Mouse (Mus musculus) layer of hippocampus, postnatal 36 days (tissue): ENCODE measurements around the gene Gm43951. TPM values are rescaled to one million over a fixed set of nuclear protein-coding genes. Genes with fewer than 3 reads are reported as not detected.
"Not testable (repeated sequence)": the region's sequence is repeated elsewhere in the genome, so short reads cannot be mapped to it uniquely, and the experiment has no call there.

Source experiments
- DNase-seq, 2 experiments: peaks; one replicate each; pipeline ENCODE4 v3.0.0; 2022
- total RNA-seq, 2 experiments: library from RNA; stranded (reverse); gene quantifications; 2 replicates each; pipeline ENCODE4 v1.2.3; 2021

Gm43951 gene
- total RNA-seq, 2 experiments from 2014 or later = 11.7 to 12.4 TPM

DNA sequence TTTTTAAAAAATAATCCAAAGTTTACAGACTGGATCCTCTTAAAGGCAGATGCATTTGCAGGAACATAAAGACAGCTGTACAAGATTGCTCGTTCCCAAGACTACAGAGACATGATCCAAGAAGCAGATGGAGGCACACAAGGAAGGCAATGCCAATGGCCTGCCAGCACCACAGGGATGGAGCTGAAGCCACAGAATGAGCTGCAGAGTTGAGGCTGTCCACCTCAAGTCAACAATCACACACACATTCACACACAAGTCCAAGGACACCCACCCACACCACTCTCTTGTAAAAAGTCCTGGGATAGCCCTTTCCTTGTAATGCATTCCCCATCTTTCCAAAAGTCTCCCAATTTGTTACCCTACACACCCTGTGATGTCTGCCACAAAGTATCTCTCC is 3.2 kb downstream of the Gm43951 start:
- DNase-seq = no peak

DNA sequence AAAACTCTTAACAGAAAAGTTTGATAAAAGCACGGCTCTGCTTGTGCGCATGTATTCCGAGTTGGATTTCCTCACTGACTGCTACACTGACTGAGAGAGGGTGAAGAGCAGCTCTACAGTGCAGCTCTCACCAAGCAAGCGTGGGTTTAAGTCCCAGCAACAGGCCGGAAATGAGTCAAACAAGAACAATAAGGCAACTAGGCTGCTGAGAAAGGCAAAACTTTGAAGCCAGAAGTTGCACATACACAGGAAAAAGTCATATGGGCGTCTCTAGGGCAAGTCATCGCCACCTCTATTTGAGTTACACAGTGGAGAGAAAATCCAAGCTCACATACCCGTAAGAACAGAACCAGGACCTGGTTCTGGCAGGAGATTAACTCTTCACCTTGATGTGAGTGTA is 10.1 kb downstream of the Gm43951 start:
- no peak for DNase-seq

DNA sequence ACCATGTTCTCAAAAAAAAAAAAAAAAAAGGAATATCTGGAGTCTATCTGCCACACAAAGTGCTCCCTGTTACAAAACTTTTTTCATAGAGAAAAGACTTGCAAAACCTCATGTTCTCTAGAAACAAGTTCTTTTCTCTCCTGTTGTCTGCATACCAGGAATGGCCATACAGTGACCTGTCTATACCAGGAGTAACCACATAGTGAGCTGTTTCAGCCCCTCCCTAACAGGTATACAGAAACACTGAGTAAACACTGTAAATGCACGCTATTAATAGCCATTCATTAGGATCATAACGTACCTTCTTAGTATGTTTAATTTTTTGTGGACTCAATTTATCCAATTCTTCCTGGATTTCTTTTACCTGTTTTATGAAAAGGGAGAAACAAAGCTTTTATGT is 12.4 kb downstream of the Gm43951 start:
- no peak for DNase-seq

DNA sequence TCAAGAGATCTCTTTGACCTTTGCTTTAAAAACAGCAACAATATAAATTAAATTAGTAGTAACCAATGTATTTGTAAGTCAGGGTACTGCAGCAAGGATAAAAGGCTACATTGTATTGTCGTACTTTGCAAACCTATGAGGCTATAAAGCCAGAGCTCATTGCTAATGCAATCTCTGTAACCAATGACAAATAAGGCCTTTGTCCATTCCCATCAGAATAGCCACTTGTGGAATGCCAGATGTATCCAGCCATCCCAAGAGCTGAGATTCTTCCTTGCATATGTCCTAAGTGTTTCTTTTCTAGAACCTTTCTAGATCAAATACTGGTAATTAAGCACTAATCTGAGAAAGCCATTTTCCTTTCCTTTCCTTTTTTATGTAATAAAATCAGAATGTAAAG is 15.8 kb downstream of the Gm43951 start:
- DNase-seq = no peak

DNA sequence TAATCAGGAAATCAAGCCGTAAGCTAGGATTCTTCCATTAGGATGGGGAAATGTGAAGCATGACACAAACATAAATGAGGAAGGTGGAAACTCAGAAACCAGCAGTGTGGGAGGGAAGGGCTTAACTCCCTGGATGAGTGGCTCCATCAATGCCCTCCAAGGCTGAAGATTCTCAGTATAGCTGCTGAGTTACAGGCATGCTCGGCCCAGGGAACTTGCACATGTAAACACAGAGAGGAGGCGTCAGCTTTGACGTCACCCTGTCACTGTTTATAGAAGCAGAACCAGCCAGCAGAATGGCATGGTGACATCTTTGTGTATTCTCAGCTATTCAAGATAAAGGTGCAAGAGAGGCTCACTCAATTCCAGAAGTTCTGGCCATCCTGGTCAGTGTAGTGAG is 22.4 kb downstream of the Gm43951 start:
- no peak for DNase-seq

DNA sequence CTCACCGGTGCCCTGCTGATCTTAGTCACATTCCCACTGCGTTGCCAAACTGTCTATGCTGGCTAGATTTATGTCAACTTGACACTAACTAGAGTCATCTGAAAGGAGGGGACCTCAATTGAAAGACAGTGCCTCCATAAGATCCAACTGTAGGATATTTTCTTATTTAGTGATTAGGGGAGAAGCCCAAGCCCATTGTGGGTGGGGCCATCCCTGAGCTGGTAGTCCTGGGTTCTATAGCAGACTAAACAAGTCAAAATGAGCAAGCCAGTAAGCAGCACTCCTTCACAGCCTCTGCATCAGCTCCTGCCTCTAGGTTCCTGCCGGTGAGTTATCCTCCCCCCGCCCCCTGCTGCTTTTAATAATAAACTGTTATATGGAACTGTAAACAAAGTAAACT is 25.5 kb downstream of the Gm43951 start:
- DNase-seq = no peak

DNA sequence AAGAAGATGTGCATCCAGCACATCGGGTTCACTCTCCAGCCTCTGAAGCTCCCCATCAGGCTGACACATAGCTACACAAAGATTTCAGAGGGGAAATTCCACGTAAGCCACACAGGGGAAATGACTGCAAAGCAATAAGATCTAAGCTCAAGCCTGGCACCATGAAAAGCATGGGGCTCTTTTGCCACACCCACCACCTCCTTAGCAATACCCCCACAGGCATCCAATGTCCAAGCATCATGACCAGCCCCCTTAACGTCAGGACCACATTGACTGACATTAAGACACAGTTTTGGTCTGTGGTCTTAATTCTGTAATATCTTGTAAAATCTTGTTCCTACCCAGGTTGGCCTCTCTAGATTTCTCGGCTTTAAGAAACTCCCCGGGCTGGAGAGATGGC is 26.1 kb downstream of the Gm43951 start:
- no peak for DNase-seq

DNA sequence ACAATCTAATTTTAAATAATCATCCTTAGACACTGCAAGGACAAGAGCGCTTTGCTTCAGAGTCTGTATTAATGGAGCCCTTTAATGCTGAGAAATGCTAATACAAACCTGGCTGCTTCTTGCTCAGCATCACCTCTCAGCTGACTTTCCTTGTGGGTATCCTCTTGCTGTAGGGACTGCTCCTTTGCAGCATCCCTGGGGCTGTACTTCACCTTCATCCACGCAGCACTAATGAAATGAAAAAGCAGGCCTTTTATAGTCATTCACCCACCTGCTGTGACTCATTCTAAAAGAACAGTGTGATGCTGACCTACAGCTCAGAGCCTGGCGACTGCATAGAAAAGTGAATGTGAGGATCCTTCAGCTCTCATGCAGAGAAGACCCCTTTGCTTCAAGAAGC is 30.1 kb downstream of the Gm43951 start:
- no peak for DNase-seq

DNA sequence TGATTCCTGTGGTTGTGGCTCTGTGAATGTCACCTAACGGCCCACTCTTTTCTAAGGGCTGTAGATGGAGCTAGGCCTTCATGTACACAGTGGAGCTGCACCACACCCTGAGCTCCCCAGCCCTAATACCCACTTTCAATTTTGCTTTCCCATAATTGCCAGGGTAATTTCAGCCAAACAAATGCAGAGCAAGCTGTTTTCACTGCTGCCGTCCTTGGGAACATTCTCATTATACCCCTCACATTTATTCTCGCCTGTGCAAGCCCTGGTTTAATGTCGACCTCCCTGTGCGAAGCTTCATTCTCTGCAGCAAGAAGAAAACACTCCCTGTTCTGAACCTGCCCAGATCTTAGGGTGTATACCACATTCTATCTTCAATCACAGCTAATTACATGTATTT is 30.7 kb downstream of the Gm43951 start:
- DNase-seq = peak in 1 of 2 experiments; percentile 25

DNA sequence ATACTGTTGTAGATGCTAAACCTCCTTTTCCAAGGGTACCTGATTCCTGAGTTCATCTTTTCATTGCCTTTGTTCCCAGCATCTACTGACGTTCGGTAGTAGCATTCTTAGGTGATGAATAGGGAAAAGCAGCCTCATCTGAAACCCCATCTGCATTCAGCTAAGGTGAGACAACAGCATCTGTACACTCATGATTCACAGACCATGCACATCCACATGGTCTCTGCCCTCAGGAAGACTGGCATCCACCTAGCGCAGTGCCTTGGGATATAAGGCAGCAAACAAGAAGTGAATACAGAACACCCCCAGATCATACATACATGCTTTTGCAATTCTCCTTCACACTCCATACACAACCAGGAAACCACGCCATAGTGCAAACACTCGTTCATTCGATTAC is 31.9 kb downstream of the Gm43951 start:
- DNase-seq = no peak

DNA sequence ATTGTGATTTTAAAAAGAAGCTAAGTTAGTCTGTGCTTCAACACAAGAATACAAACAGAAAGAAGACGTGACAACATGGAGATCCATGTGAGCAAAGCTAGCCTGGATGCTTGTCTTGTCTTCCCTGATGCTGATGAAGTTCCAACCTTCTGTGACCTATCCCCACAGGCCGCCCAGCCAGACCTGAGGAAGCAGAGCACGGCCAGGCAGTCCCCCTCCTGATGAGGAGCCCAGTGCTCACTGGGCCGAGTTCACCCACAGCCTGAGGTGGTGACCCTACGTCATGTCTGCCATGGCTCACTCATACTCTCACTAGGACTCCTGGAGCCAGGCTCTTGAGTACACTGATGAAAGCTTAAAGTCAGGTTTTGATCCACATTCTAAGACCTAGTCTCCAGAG is 33.1 kb downstream of the Gm43951 start:
- no peak for DNase-seq

DNA sequence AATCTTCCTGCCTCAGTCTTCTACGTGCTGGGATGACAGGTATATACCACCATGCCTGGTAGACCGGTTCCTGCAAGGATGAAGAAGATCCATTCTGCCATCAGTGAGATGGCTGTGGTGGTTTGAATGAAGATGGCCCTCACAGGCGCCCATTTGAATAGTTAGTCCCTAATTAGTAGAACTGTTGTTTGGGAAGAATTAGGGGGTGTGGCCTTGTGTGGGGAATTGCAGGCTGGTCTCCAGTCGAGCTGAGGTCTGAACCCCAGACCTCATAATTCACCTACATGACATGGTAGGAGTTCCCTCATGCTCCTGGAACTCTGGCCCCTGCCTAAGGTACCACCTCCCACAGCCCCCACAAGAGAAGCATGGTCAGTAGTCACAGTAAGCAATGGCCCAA is 34.7 kb downstream of the Gm43951 start:
- not testable (repeated sequence) for DNase-seq

DNA sequence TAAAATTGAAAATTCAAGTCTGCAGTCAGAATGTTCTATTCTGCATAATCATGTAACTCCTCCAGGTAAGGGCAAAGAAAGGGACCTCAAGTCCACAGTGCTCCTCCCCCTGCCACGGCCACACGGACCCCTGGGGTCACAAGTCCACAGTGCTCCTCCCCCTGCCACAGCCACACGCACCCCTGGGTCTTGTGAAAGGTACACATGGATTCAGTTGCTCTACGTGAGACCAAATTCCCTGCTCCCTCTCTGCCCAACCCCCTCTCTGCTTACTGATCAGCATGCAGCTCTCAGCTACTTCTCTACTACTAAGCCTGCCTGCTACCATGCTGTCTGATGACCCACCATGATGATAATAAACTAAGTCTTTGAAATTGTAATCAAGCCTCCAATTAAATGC is 36.8 kb downstream of the Gm43951 start:
- DNase-seq = no peak

DNA sequence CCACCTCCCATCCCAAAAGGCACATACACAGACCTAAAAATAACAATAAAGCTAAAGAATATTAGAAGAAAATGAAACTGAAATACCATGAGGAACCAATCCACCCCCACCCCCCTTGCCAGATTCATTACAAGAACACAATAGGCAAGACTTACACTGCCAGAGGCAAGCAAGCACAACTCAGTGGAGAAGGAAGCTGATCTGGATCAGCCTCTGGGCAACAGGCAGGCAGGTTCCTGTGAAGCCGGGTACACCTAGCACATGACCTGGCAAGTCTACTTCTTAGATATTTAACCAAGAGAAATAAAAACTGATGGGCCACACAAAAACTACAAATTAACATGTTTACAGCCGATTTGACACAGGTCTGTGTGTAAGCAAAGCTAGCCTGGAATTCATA is 43.4 kb downstream of the Gm43951 start:
- no peak for DNase-seq

DNA sequence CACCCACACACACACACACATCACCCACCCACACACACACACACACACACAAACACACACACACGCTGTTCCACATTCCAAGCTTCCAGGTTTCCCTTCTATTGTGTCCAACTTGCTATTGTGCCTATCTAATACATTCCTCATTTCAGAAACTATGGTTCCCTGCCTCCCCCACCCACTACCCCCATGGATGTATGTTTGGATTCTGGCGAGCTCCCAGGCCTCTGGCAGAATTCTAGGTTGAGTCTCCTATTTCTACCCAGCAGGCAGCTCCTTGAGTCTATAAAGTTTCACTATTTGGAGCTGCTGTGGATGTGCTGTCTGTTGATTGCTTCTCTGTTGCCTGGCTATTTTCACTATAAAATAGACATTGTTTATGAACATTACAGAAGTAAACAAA is 50.0 kb downstream of the Gm43951 start:
- DNase-seq = no peak

DNA sequence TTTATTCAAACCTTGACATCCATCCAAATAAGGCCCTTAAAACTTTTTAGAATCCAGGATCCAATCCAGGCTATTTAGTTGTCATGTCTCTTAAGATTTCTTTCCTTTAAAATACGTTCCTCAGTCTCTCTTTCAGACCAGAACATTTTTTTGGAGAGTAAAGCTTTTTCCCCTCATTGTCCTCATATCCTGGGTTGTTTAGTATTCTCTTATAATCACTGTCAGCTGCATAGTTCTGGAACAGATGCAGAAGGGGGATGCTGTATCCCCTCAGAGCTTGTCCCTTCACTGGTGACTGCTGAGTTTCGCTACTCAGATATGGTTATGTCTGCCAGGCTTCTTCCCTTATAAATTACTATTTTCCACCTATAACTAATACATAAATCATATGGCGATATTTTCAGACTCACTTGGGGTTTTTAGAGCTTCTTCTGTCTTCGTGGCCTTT is 50.6 kb downstream of the Gm43951 start:
- no peak for DNase-seq

DNA sequence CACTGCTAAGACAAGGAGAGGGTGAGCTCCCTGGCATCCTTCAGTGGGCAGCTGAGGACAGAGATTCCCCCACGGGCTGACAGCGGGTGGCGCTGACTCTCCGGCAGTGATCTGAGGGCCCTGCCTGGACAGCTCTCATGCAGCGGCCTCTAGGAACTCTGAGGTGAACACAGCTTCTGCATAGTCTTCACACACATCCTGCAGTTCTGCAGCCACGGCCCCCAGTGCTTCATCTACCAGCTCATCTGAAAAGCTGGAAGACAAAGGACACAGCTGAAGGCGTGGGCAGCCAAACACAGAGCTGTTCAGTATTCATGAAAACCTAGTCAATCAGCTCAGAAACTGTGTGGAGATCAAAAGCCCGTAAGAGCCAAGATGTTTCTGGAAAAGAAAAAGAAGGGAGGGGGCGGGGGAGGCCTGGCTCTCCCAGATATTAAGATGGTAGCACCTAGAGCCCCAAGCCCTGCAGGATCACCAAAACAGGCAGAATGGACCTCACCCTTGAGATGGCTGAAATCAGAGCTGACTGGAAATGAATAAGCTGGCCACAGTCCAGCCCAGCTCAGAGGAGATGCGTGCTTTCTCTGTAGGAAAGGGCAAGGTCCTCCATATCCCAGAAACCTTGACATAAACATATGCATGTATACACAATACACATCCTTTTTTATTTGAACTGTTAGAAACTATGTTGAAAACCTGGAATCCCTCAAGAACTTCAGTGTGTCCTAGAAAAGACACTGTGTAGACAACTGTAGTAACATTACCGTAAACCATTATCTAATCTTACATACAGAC is 51.3 kb downstream of the Gm43951 start:
- DNase-seq = peak; percentile 60 to 63

Other genes with a start within 250 kb of the Gm43951 start
- gene Aipl1, start 169.3 kb downstream of the Gm43951 start, total RNA-seq = not detected
- under 1 TPM; 0.45 to 0.63 TPM for gene Pimreg, start 164.8 kb downstream of the Gm43951 start, total RNA-seq
- 10 to 100 TPM; 26.0 to 27.9 TPM for gene Pitpnm3, start 71.1 kb downstream of the Gm43951 start, total RNA-seq
- gene 4933427D14Rik, start 619 bp upstream of the Gm43951 start, total RNA-seq = 10 to 100 TPM; 25.5 to 30.7 TPM
- 10 to 100 TPM; 33.0 to 36.4 TPM for gene Txndc17, start 707 bp upstream of the Gm43951 start, total RNA-seq
- 10 to 100 TPM; 12.6 to 15.8 TPM for gene Med31, start 8.8 kb upstream of the Gm43951 start, total RNA-seq
- gene Slc13a5, start 60.4 kb upstream of the Gm43951 start, total RNA-seq = 1 to 10 TPM; 6.5 to 6.9 TPM
- 1 to 10 TPM; 3.6 to 5.8 TPM for gene Xaf1, start 94.8 kb upstream of the Gm43951 start, total RNA-seq
- gene Fbxo39, start 107.6 kb upstream of the Gm43951 start, total RNA-seq = not detected
- 1 to 10 TPM; 2.2 to 3.1 TPM for gene Tekt1, start 155.6 kb upstream of the Gm43951 start, total RNA-seq
- gene Smtnl2, start 204.9 kb upstream of the Gm43951 start, total RNA-seq = 1 to 10 TPM; 1.5 to 2.7 TPM
- not detected for gene Ggt6, start 228.7 kb upstream of the Gm43951 start, total RNA-seq
- gene Mybbp1a, start 234.5 kb upstream of the Gm43951 start, total RNA-seq = 10 to 100 TPM; 51.3 to 52.2 TPM